Mouse (Mus musculus): ENCODE measurements at regions not wholly inside any gene's neighbourhood (a gene's known extent, or its start where the extent isn't known, plus 50 kb on each side); places are given as distances from the start of the nearest gene placed in this dataset.
"Not testable (repeated sequence)": the region's sequence is repeated elsewhere in the genome, so short reads cannot be mapped to it uniquely, and the experiment has no call there.

GRCm38 (mm10) chr1:112785135-112785681 is 920.5 kb upstream of the Dsel start:
- peak; percentile 34 for DNase-seq (ENCODE audit: low read depth, low spot score)

DNA sequence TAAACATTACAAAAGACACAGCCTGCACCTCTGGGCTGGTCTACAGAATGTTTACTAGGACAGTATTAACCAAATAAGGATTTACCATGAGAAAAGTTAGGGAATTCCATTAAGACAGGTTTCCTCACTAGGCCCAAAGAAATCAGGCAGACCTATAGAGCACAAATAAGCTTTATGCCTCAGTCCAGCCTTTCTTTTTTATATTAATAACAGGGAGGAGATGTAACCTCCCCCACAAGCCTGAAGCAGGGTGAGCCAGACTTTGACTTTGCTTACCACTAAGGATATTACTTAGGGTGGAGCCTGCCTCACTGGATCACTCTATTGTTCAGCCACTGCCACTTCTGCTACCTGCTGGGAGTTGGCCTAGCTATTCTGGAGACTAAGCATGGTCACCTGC is 915.1 kb upstream of the Dsel start:
- no peak for DNase-seq (ENCODE audit: low read depth, low spot score)

GRCm38 (mm10) chr1:112778551-112778950 is 913.8 kb upstream of the Dsel start:
- no peak for DNase-seq (ENCODE audit: low read depth, low spot score)

- DNase-seq (ENCODE audit: low read depth, low spot score): not testable (repeated sequence)
Measured at GRCm38 (mm10) chr1:112750643-112751042, 885.9 kb upstream of the Dsel start.

GRCm38 (mm10) chr1:112748497-112748896 is 883.8 kb upstream of the Dsel start:
- no peak for DNase-seq (ENCODE audit: low read depth, low spot score)

- DNase-seq (ENCODE audit: low read depth, low spot score): peak; percentile 26
Measured at GRCm38 (mm10) chr1:112703939-112704338, 839.2 kb upstream of the Dsel start.

DNA sequence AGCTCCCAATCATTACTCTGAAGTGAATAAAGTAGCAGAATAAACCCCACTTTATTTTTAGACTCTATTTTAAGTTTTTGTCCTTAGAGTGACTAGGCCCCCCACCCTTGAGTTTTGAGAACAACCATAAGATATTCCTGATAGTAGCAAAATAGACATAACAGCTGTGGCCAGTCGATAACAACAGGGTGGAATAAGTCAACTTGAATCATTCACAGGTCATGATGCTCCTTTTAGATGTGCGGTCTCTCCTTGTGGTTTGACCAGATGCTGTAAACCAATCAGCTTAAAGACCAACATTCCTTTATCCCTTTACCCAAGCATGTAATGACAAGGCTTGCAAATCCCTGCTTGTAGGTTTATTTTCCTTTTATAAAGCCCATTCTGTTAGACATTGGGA is 794.2 kb upstream of the Dsel start:
- no peak for DNase-seq (ENCODE audit: low read depth, low spot score)

GRCm38 (mm10) chr1:112638342-112638741 is 773.6 kb upstream of the Dsel start:
- DNase-seq (ENCODE audit: low read depth, low spot score): no peak

Measured in brain, adult 2 months (tissue).